Mouse (Mus musculus): ENCODE results near the gene Dnajc15.

DNA sequence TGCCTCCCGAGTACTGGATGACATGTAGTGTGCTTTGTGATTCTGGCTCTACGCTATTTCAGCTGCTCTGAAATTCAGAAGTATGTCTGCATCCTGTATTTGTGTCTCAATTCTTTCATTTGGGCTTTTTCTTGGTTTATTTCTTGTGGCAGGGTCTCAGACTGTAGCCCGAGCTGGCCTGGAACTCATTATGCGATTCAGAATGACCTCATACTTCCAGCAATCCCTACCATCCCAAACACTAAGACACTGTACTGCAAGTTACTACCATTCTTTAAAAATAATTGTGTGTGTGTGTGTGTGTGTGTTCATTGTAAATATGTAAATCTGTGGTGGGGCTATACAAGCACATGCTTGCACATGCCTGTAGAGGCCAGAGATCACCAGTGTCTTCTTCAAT lies 78.4 kb downstream of the Dnajc15 start:
- TF ChIP-seq POLR2A (IDR thresholded peaks at IDR 0.05; ENCODE audit: control insufficient read depth, extremely low read depth, insufficient read depth, low read length, poor library complexity), result no peak
- TF ChIP-seq CTCF (IDR thresholded peaks at IDR 0.05; ENCODE audit: borderline replicate concordance, control insufficient read depth, extremely low read depth, insufficient read depth, low read length, poor library complexity), result no peak
